Mouse (Mus musculus) forebrain, embryonic 12.5 days (tissue): ENCODE measurements around the gene Hps4. TPM values are rescaled to one million over a fixed set of nuclear protein-coding genes. Genes with fewer than 3 reads are reported as not detected.
"Not testable (repeated sequence)": the region's sequence is repeated elsewhere in the genome, so short reads cannot be mapped to it uniquely, and the experiment has no call there.

Experiments
- ATAC-seq: fragments of 200-750 bp; cut with Nextera tagmentation; 2 replicates; pipeline ENCODE4 v1.8.0; 2017; ENCODE audit warnings: moderate TSS enrichment; ENCODE audit not compliant: low FRiP score
- H3K27ac ChIP-seq: fragments of 300-500 bp; sonication (generic); 2 replicates; pipeline ENCODE4 v1.5.1; 2016; ENCODE audit warnings: mild to moderate bottlenecking
- H3K27me3 ChIP-seq: fragments of 300-500 bp; sonication (generic); 2 replicates; pipeline ENCODE4 v1.6.1; 2016; ENCODE audit warnings: mild to moderate bottlenecking
- H3K36me3 ChIP-seq: fragments of 300-500 bp; sonication (generic); replicated peaks from 2 replicates; pipeline ENCODE4 v1.6.1; 2016; ENCODE audit warnings: mild to moderate bottlenecking
- H3K4me1 ChIP-seq: fragments of 300-500 bp; sonication (generic); 2 replicates; pipeline ENCODE4 v1.6.1; 2016
- H3K4me2 ChIP-seq: fragments of 300-500 bp; sonication (generic); 2 replicates; pipeline ENCODE4 v1.6.1; 2016; ENCODE audit warnings: mild to moderate bottlenecking, moderate library complexity
- H3K4me3 ChIP-seq: fragments of 300-500 bp; sonication (generic); replicated peaks from 2 replicates; pipeline ENCODE4 v1.5.1; 2016; ENCODE audit warnings: mild to moderate bottlenecking
- H3K9ac ChIP-seq: fragments of 300-500 bp; sonication (generic); 2 replicates; pipeline ENCODE4 v1.6.1; 2016; ENCODE audit warnings: mild to moderate bottlenecking
- H3K9me3 ChIP-seq: fragments of 300-500 bp; sonication (generic); 2 replicates; pipeline ENCODE4 v1.6.1; 2016
- WGBS: fragments of 180-500 bp; shearing (Covaris S2); methylation state at CpG from one replicate; pipeline ENCODE4 v1.1.7; 2016; 5-methylcytosine and 5-hydroxymethylcytosine counted together
- polyA plus RNA-seq: library from polyadenylated mRNA; unstranded; fragments of >200 nt; fragmentation: Nextera tagmentation; extraction: Ambion mirVana; gene quantifications from 2 replicates; pipeline ENCODE4 v1.2.1, GENCODE M21; 2016

The Hps4 gene
- polyA plus RNA-seq, 1 experiment from 2014 or later = 36.1 TPM

- Histone ChIP-seq H3K27ac (peak overlapping the region; percentile 93), H3K4me3 (peak overlapping the region; percentile 73), H3K4me1 (peaks cover 43% of the 10 kb centered on the region), H3K4me2 (peak overlapping the region; percentile 78), H3K9me3 (no peaks in the 10 kb centered on the region), H3K9ac (peak overlapping the region; percentile 74), H3K27me3 (no peaks in the 10 kb centered on the region; the same call in 1 of the 2 replicates), H3K36me3 (peaks cover 14% of the 10 kb centered on the region)
- WGBS = 0% methylated on average over 26 of the region's 28 CpGs
- ATAC-seq = peak; percentile 82
Measured at GRCm38 (mm10) chr5:112394415-112394763, 51.5 kb downstream of the Hps4 start.

GRCm38 (mm10) chr5:112394779-112395443 lies 52.0 kb downstream of the Hps4 start, which contains the start of gene Asphd2:
Asphd2 (minus strand) TSS chr5:112394866.
- no peaks in the 10 kb centered on the region for H3K9me3 ChIP-seq
- peak within 1 kb of the TSS; percentile 93 for H3K27ac ChIP-seq
- peak; percentile 86 for ATAC-seq
- H3K4me2 ChIP-seq = peak within 1 kb of the TSS; percentile 78
- peak within 1 kb of the TSS; percentile 73 for H3K4me3 ChIP-seq
- H3K4me1 ChIP-seq = peaks cover 43% of the 10 kb centered on the region
- H3K27me3 ChIP-seq = no peaks in the 10 kb centered on the region; the same call in 1 of the 2 replicates
- H3K9ac ChIP-seq = peak within 1 kb of the TSS; percentile 74
- WGBS = 1% methylated on average over 22 of the region's 67 CpGs
- H3K36me3 ChIP-seq = peaks cover 14% of the 10 kb centered on the region

- Histone ChIP-seq H3K4me3 (no peak overlapping the region), H3K9ac (no peak overlapping the region), H3K27ac (peak overlapping the region; percentile 93), H3K4me2 (no peak overlapping the region), H3K9me3 (no peaks in the 10 kb centered on the region), H3K36me3 (peaks cover 8% of the 10 kb centered on the region), H3K27me3 (no peaks in the 10 kb centered on the region; the same call in 1 of the 2 replicates), H3K4me1 (peaks cover 40% of the 10 kb centered on the region)
- no peak for ATAC-seq
- WGBS = 73% methylated on average over 18 of the region's 18 CpGs
Measured at GRCm38 (mm10) chr5:112396066-112396465, 53.2 kb downstream of the Hps4 start.

- ATAC-seq = no peak
- H3K4me1 ChIP-seq = peaks cover 15% of the 10 kb centered on the region
- WGBS = 79% methylated on average over 10 of the region's 10 CpGs
- no peaks in the 10 kb centered on the region for H3K9me3 ChIP-seq
- H3K4me2 ChIP-seq = no peak overlapping the region
- 0 out of 2 replicates have a peak, but pooled peaks cover 3% of the 10 kb centered on the region for H3K27me3 ChIP-seq
- no peak overlapping the region for H3K4me3 ChIP-seq
- no peaks in the 10 kb centered on the region for H3K36me3 ChIP-seq
- no peak overlapping the region for H3K27ac ChIP-seq
- H3K9ac ChIP-seq = no peak overlapping the region
Measured at GRCm38 (mm10) chr5:112399284-112399683, 56.4 kb downstream of the Hps4 start.

- 81% methylated on average over 3 of the region's 3 CpGs for WGBS
Measured at GRCm38 (mm10) chr5:112402437-112402836, 59.6 kb downstream of the Hps4 start.

GRCm38 (mm10) chr5:112406017-112406416 lies 63.1 kb downstream of the Hps4 start:
- no peak for ATAC-seq
- Histone ChIP-seq H3K4me1 (peaks cover 6% of the 10 kb centered on the region), H3K4me3 (no peak overlapping the region), H3K27me3 (0 out of 2 replicates have a peak, but pooled peaks cover 10% of the 10 kb centered on the region), H3K9ac (no peak overlapping the region), H3K27ac (no peak overlapping the region), H3K4me2 (no peak overlapping the region), H3K9me3 (no peaks in the 10 kb centered on the region), H3K36me3 (no peaks in the 10 kb centered on the region)
- 71% methylated on average over 3 of the region's 3 CpGs for WGBS

More at GRCm38 (mm10) chr5:112402437-112402836, 59.6 kb downstream of the Hps4 start:
- Histone ChIP-seq H3K4me1 (no peaks in the 10 kb centered on the region), H3K4me3 (no peak overlapping the region), H3K4me2 (no peak overlapping the region), H3K9me3 (no peaks in the 10 kb centered on the region), H3K27me3 (0 out of 2 replicates have a peak, but pooled peaks cover 8% of the 10 kb centered on the region), H3K36me3 (no peaks in the 10 kb centered on the region), H3K27ac (no peak overlapping the region), H3K9ac (no peak overlapping the region)
- no peak for ATAC-seq

GRCm38 (mm10) chr5:112409274-112409673 lies 66.4 kb downstream of the Hps4 start:
- H3K27ac ChIP-seq = no peak overlapping the region

GRCm38 (mm10) chr5:112411072-112411471 lies 68.2 kb downstream of the Hps4 start:
- peak; percentile 40; the same call in 1 of the 2 replicates for ATAC-seq
- Histone ChIP-seq H3K4me3 (no peak overlapping the region), H3K4me1 (peaks cover 26% of the 10 kb centered on the region), H3K27me3 (0 out of 2 replicates have a peak, but pooled peaks cover 11% of the 10 kb centered on the region), H3K4me2 (peak overlapping the region; percentile 45), H3K36me3 (no peaks in the 10 kb centered on the region), H3K27ac (peak overlapping the region; percentile 79), H3K9ac (0 out of 2 replicates have a peak overlapping the region, but pooled peaks have one; percentile 12), H3K9me3 (no peaks in the 10 kb centered on the region; the same call in 1 of the 2 replicates)
- WGBS = 35% methylated on average over 11 of the region's 11 CpGs

More at GRCm38 (mm10) chr5:112409274-112409673, 66.4 kb downstream of the Hps4 start:
- Histone ChIP-seq H3K9ac (no peak overlapping the region), H3K4me3 (no peak overlapping the region), H3K36me3 (no peaks in the 10 kb centered on the region), H3K27me3 (0 out of 2 replicates have a peak, but pooled peaks cover 11% of the 10 kb centered on the region), H3K9me3 (no peaks in the 10 kb centered on the region; the same call in 1 of the 2 replicates), H3K4me1 (peaks cover 25% of the 10 kb centered on the region), H3K4me2 (no peak overlapping the region)
- no peak for ATAC-seq
- WGBS = 74% methylated on average over 5 of the region's 5 CpGs

GRCm38 (mm10) chr5:112411514-112412335 lies 68.8 kb downstream of the Hps4 start:
- peaks cover 32% of the 10 kb centered on the region for H3K4me1 ChIP-seq
- H3K9me3 ChIP-seq = no peaks in the 10 kb centered on the region; the same call in 1 of the 2 replicates
- H3K27me3 ChIP-seq = 0 out of 2 replicates have a peak, but pooled peaks cover 11% of the 10 kb centered on the region
- ATAC-seq = peak; percentile 76
- H3K4me2 ChIP-seq = peak overlapping the region; percentile 45
- no peaks in the 10 kb centered on the region for H3K36me3 ChIP-seq
- no peak overlapping the region for H3K4me3 ChIP-seq
- WGBS = 19% methylated on average over 19 of the region's 19 CpGs
- peak overlapping the region; percentile 79 for H3K27ac ChIP-seq
- 0 out of 2 replicates have a peak overlapping the region, but pooled peaks have one; percentile 12 for H3K9ac ChIP-seq

- H3K27ac ChIP-seq = not testable (repeated sequence)
Measured at GRCm38 (mm10) chr5:112412781-112413180, 69.9 kb downstream of the Hps4 start.

GRCm38 (mm10) chr5:112416673-112417072 lies 73.8 kb downstream of the Hps4 start:
- Histone ChIP-seq H3K27ac (0 out of 2 replicates have a peak overlapping the region, but pooled peaks have one; percentile 31), H3K9me3 (no peaks in the 10 kb centered on the region; the same call in 1 of the 2 replicates), H3K4me3 (no peak overlapping the region), H3K9ac (no peak overlapping the region), H3K36me3 (no peaks in the 10 kb centered on the region), H3K4me1 (peaks cover 30% of the 10 kb centered on the region), H3K27me3 (peaks cover 9% of the 10 kb centered on the region; the same call in 1 of the 2 replicates), H3K4me2 (no peak overlapping the region)
- peak; percentile 58 for ATAC-seq
- WGBS = 60% methylated on average over 5 of the region's 5 CpGs

More at GRCm38 (mm10) chr5:112412781-112413180, 69.9 kb downstream of the Hps4 start:
- 89% methylated on average over 4 of the region's 4 CpGs for WGBS
- not testable (repeated sequence) for H3K9me3 ChIP-seq, ATAC-seq, H3K4me2 ChIP-seq, H3K36me3 ChIP-seq, H3K9ac ChIP-seq, H3K27me3 ChIP-seq, H3K4me3 ChIP-seq
- H3K4me1 ChIP-seq = peaks cover 40% of the 10 kb centered on the region

- Histone ChIP-seq H3K9ac (no peak overlapping the region), H3K4me2 (no peak overlapping the region), H3K27ac (no peak overlapping the region), H3K4me1 (peaks cover 18% of the 10 kb centered on the region; the same call in 1 of the 2 replicates), H3K9me3 (no peaks in the 10 kb centered on the region; the same call in 1 of the 2 replicates), H3K27me3 (peaks cover 9% of the 10 kb centered on the region), H3K4me3 (no peak overlapping the region), H3K36me3 (no peaks in the 10 kb centered on the region)
- WGBS = 70% methylated on average over 4 of the region's 4 CpGs
- no peak for ATAC-seq
Measured at GRCm38 (mm10) chr5:112418023-112418422, 75.1 kb downstream of the Hps4 start.
